Mouse (Mus musculus) embryo, embryonic 11.5 days (tissue): Measurements from ENCODE around the gene Mylk3.

Source experiments
- DNase-seq: peaks from one replicate; pipeline ENCODE4 v3.0.0-alpha.2; 2012; ENCODE audit warnings: low read depth, low spot score

Gene Mylk3

DNA sequence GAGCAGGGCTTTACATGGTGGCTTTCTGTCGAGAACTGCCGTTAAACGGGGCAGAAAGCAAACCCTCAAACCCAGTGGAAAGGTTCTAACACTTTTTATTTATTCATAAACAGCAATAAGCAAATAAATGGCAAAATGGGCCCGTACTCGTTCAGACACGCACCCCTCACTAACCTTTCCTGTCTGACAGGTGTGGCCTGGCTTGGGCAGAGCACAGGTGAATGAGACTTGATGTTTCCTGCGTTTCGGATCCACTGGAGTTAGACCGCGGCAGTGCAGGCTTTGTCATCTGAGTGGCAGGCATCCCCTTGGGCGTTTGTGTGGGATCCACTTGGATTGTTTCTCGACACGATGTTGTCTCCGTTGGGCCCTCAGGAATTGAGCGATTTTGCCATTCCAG lies 64.2 kb downstream of the Mylk3 start:
- no peak for DNase-seq

GRCm38 (mm10) chr8:85318534-85318933 lies 67.6 kb downstream of the Mylk3 start:
- DNase-seq, result no peak

- no peak for DNase-seq
These were observed 73.1 kb downstream of the Mylk3 start for GRCm38 (mm10) chr8:85313036-85313435.

DNA sequence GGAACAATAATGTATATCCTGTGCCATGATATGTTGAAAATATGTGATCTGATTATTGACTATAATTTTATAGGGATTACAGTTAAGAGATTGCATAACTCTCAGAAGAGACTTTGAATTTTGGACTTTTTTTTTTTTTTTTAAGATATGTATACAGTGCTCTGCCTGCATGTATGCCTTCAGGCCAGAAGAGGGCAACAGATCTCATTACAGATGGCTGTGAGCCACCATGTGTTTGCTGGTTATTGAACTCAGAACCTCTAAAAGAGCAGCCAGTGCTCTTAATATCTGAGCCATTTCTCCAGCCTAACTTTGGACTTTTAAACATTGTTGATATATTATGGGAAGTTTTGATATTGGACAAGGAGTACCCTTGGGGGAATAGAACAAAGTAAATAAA lies 74.4 kb downstream of the Mylk3 start:
- no peak for DNase-seq

DNA sequence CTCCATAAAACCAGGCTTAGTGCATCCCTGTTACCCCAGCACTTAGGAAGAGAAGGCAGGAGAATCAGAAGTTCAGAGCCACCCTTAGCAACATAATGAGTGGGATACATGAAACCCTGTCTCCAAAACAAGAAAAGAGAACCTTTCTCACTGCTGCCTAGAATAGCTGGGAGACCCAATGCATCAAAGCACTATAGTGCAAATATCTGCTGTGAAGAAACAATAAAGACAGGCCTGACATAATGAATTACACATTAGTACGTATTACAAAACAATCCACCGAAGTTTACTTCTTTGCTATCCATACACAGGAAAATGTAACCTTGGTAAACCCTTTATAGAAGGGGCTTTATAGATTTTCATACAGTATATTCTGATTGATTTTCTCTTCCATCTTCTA lies 77.6 kb downstream of the Mylk3 start:
- DNase-seq, result no peak

GRCm38 (mm10) chr8:85303531-85303930 lies 82.6 kb downstream of the Mylk3 start:
- no peak for DNase-seq

DNA sequence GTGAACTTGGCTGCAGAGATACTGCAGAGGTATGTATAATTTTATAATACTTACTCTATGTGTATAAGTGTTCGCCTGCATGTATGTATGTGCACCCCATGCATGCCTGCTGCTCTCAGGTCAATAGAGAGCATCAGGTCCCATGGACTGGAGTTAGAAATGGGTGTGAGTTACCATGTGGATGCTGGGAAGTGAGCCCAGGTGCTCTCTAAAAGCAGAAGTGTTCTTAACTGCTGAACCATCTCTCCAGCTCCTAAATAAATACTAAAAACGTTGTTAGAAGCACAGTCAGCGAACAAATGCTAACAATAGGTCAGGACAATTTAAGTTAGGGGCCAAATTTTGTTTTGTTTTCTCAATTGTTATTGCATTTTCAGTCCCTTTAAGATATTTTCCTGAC lies 83.2 kb downstream of the Mylk3 start:
- DNase-seq, result no peak

DNA sequence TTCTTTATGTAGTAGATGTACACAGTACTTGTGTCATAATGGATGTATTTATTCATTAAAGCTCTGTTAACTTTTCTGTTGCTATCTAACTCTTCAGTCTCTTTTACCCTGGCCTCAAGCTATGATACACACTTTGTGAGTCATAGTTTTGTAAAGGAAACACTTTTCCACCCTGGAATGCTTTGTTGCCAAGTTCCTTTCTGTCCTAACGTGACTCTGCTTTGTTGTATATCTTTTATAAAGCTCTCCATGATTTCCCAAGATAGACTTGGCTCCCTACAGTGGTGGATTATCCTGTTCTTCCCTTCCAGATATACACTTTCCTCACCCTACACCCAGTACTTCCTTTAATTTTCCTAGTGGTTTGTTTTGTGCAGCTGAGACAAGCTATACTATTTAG lies 84.2 kb downstream of the Mylk3 start:
- no peak for DNase-seq

- peak; percentile 95 for DNase-seq
These were observed 86.6 kb downstream of the Mylk3 start, which contains the start of the genes Orc6 and Vps35 for GRCm38 (mm10) chr8:85299434-85300077. TSS of gene Orc6 (plus strand) at chr8:85299632. TSS of gene Vps35 (minus strand) at chr8:85299802.

DNA sequence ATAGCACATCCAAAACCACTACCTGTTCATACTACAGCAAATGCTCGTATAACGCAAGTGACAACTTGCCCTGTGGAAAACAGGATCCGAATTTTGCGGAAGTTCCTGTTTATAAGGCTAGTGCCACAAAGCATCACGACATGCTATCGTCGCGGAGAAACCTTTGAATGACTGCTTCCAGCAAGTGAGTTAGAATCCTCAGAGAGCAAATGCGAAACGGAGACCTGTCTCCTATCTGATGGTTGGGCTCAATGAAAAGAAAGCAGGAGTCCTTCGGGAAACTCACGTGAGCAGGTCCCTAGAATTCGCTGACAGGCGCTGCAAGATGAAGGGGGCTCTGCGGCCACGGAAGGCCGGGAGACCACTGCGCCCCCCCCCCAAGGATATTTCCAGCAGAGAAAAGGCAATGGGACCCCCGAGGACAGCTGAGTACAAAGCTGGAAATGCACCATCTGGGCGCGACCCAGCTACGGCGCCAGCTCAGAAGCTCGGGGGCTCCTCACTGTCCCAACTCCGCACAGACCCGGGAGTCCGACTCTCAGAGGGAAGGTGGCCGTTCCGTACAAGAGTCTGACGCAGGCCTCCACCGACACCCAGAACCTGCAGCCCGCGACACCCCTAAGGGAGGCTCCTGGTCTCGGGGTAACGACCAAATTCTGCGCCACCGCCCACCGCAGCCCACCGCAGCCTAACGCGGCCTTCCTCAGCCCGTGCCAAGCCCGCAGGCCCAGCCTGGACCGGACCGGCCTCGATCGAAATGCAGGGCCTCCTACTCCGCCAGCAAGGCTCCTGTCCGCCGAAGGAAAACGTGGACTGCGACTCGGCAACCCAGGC lies 87.3 kb downstream of the Mylk3 start:
- DNase-seq, result peak; percentile 4

- DNase-seq, result no peak
These were observed 99.3 kb downstream of the Mylk3 start for GRCm38 (mm10) chr8:85286846-85287245.
